Mouse (Mus musculus) liver, adult 2 months (tissue): Measurements from ENCODE around the gene Pum1.

Experiments used
- CTCF ChIP-seq: fragments of 200-500 bp; IDR thresholded peaks from 2 replicates; pipeline ENCODE4 v1.5.1; 2011; ENCODE audit warnings: low read depth, low read length, control low read depth
- POLR2A ChIP-seq: fragments of 200-500 bp; IDR thresholded peaks from 2 replicates; pipeline ENCODE4 v1.6.1; 2011; ENCODE audit warnings: low read length, control low read depth; ENCODE audit not compliant: insufficient read depth; ENCODE audit errors: extremely low read depth

- TF ChIP-seq POLR2A (no peak), CTCF (no peak)
Observed at GRCm38 (mm10) chr4:130715126-130715525, 52.0 kb downstream of the Pum1 start.
